Mouse (Mus musculus) right cerebral cortex, adult 18-20 months (tissue): Measurements from ENCODE around the gene Kcnj3.
"Not testable (repeated sequence)": the region's sequence is repeated elsewhere in the genome, so short reads cannot be mapped to it uniquely, and the experiment has no call there.

Experiments
- DNase-seq: peaks from one replicate; pipeline ENCODE4 v3.0.0; 2022; ENCODE audit warnings: mixed read lengths

The Kcnj3 gene

DNA sequence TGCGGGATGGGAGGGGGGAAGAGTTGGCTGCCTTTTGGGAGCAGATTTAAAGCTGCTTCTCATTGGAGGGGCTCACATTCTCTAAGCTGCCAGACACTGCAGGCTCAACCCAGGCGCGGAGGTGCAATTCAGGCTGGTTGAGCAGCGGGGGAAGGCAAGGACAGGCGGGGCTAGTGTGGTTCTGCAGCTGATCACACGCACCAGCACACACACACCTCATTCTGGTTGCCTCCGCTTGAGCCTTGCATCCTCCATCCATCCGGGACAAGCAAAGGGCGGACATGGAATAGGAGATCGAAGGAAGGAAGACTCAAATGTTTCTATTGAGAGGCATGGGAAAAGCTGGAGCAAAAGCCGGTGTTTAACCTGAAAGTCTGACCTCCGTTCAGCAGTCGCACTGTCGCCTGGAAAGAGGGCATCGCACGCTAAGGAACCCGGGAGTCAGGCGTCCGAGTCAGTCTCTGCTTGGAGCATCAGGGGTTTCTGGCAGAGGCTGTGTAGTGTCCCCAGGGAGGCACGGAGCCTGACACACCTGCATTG lies at the start of gene Kcnj3:
Gene Kcnj3 (plus strand): TSS at position 250 of the 540 bp plus-strand sequence.
- DNase-seq: peak; percentile 88

DNA sequence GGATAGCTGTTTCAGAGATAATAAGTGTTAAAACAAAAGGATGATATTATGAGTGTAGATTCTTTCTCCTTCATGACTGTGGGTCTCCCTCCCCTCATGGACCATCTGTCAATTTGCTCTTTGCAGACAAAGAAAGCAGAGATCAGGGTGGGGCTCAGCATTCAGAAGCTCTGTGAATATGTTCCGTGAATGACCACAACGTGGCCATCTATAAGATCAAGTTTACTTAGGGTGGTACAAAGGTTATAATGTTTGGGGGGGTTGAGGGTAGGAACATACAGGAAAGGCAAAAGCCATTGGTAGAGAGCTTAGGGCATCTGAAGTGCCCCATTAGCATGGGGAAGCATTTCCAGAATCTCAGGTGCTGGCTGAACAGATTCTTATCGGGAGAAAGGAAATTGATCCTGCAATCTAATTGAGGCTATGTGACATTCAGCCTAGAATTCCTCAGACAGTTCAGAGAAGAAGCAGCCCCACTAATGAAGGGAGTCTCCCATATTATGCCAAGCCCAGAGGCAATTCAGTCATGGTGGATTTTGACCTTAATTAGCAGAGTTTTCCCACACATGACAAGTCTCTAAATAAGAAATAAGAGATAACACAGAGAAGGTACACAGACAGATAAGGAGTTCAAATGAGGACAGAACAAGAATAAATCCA lies 45.3 kb upstream of the Kcnj3 start:
- DNase-seq: no peak

DNA sequence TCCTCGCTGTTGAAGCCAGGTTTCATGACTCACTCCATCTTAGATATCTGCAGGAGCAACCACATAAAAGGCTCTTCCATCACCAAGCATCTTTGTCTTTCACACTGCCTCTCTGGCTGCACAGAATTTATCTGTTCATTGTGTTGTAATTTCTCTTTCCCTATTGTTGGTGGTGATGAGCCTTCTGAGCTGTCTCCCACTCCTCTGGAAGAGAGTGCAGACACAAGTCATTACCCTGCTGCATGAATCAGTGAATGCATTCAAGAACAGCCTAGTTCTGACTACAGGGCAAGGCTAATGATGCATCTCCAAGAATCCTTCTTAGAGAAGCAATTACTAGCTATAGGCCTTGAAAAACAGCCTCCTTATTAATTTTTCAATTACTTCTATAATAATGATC lies 30.5 kb upstream of the Kcnj3 start:
- DNase-seq: no peak

DNA sequence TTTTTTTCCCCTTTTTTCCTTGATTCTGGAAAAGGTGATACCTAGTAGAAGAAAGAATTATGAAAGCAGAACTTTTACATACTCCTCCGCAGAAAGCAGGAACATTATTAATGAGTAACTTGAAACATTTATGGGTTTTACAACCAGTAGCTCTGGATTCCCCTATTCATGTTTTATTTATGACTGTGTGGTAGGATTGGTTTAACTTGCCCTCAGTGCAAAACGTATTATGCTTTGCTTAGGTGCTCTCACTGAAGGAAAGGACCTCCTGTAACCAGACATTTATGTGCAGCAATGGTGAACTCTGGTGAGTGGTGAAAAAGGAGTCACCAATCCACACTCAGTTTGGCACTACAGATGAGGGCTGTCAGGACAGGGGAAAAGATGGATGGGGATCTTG lies 8.1 kb upstream of the Kcnj3 start:
- no peak for DNase-seq

DNA sequence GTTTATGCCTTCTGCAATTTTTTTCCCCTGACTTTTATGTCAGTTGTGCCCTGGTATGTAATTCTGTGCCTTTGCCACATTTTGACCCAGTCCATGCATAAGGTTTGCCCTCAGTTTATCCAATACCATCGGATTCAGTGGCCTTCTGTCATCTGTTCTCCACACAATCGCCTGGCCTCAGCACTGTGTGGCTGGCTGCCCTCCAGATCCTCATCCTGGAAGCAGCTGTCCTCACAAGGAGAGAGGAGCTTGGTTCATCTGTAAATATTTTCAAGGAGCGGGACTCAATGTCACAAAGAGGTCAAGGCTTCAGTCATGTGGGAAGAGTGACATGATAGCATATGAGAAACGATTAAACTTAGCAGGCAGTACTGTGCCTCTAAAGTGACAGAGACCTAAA lies 3.7 kb upstream of the Kcnj3 start:
- DNase-seq: no peak

DNA sequence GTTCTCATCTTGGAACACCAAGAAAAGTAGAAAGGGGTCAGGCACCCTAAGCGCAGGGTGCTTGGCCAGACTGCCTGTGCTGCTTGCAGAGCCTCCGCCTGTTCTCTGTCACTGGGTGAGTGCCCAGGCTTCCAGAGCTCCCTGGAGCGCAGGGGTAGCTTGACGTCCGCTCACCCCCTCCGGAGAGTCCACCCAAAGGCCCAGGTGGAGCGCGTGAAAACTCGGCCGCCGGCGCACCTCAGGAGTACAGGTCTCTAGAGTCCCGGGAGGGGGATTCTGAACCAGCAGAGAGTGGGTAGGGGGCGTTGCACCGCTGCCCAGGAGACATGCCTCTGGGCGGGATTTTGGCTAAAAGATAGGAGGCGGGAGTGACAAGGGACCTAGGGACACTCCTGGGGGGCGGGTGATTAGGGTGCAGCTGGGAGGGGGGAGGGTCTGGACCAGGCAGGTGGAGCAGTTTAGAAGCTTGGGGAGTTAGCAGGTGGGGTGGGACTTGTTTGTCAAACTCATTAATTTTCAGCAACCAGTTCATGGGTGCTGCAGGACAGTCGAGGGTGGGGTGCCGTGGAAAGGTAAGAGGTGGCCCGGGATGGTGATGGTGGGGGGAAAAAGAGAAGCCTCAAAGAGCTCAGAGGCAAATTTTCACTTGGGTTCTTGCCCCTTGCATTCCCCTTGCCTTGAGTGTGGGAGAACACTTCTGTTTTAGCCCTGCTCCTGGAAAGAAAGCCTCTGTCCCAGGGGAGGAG lies 664 bp downstream of the Kcnj3 start:
- DNase-seq: peak; percentile 34

DNA sequence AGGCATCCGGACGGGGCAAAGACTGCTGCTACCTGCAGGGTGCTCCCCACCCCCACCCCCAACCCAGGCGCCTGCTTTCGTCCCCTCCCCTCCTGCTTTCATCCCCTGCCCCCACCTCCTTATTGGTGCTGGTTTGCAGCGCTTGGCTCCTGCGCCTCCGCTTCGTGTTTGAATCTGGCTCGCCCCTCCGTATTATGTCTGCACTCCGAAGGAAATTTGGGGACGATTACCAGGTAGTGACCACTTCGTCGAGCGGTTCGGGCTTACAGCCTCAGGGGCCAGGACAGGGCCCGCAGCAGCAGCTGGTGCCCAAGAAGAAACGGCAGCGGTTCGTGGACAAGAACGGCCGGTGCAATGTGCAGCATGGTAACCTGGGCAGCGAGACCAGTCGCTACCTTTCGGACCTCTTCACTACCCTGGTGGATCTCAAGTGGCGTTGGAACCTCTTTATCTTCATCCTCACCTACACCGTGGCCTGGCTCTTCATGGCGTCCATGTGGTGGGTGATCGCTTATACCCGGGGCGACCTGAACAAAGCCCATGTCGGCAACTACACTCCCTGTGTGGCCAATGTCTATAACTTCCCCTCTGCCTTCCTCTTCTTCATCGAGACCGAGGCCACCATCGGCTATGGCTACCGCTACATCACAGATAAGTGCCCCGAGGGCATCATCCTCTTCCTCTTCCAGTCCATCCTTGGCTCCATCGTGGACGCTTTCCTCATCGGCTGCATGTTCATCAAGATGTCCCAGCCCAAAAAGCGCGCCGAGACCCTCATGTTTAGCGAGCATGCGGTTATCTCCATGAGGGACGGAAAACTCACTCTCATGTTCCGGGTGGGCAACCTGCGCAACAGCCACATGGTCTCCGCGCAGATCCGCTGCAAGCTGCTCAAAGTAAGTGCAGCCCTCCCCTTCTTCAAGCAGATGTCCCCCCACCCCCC lies 1.5 kb downstream of the Kcnj3 start:
- DNase-seq: peak; percentile 30

DNA sequence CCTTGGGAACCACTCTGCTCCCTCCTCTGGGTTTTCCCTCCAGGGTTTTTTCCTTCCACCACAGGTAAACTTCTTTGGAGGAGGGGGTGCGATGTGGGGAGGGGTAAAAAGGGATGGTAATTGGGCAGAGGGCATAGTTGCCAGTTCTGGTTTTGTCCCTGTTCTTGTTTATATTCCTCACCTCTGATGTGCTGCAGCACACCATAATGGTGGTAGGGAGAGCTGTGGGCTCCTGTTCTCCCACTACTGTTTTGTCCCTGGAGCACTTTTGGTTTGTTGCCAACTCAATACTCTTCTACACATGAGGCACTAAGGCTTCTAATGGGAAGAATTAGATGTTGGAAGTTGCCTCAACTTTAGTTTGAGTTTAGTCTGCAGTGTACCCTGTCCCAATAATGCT lies 2.2 kb downstream of the Kcnj3 start:
- DNase-seq: peak; percentile 19

DNA sequence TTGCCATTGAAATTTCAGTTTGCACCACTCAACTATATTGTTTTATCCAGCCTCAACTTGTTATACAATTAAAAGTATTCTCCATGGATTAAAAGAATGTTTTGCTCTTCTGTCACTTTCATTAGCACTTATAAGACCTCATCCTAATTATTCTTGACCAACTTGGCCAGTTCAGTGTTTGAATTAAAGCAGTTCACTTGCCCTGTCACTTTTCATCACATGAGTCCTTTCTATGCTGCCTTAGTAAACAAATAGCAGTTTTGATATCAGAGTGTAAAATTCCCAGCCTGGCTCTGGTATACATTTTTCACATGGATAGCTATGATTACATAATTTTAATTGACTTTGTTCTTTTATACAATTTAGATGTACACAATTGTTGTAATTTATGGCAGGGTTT lies 3.4 kb downstream of the Kcnj3 start:
- DNase-seq: no peak

DNA sequence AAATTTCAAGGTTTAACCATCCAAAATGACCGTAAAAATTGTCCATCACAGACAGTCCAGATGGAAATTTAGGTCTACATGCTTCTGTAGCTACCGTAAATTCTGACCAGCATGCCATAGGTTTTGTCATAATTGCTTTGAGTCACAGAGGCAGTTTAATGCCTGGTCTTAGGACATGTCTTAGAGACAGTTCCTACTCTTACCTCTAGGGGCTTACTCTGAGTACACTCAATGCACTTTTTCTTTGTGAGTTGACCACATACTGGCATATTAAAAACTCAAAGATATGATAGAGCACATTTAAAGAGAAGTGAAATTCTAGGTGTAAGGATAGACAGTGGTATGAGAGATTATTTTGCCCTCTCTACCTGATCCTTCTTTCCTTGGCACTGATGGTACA lies 6.2 kb downstream of the Kcnj3 start:
- no peak for DNase-seq

DNA sequence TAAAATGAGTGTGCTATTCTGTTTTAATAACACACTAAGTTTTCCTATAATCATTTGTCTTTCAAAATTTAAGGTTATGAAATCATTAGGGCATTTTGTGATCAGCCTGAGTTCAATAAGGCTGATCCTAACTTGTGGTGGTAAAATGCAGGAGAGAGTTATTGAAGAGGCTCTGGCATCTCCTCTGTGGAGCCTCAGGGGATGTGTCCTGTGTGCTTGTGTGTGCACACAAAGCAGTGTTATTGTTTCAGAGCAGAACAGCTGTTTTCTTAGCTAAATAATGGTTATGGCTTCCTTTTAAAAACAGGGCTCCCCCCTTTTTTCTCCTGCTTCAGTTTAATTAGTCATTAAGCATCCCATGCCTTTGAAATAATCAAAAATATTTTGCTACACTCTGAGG lies 11.5 kb downstream of the Kcnj3 start:
- no peak for DNase-seq

DNA sequence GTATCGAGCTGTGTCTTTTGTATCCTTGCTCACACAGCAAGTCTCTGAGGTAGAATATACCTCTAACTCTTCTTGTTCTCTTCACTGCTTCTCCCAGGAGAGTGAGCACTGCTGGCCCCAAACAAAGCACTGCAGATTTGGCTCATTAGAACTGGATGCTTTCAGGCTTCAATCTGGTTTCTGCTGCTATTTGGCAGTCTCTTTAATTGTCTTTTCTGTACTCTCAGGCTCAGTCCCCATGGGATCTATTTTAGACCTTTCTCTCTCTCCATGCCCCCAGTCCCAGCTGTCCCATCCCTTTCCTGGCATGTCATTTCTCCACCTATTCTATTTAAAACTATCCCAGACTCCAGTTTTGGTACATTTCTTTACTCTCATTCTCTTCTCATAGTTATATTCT lies 15.0 kb downstream of the Kcnj3 start:
- peak; percentile 58 for DNase-seq

DNA sequence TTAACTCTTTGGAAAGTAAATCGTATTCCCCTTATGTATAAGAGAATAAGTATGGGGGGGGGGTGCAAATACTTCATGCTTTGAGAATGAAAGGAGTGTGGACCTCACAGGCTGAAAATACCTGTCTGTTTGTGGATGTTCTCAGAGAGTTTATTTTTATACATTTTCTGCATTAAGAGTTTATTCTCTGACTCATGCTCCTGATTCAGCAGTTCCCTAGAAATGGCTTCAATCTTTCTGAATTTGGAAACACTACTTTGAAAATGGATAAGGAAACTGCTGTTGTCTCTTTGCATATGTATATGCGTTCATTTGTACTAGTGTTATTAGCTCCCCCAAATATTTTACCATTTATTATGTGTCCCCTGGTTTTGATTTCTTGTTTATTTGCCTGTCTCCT lies 23.4 kb downstream of the Kcnj3 start:
- no peak for DNase-seq

DNA sequence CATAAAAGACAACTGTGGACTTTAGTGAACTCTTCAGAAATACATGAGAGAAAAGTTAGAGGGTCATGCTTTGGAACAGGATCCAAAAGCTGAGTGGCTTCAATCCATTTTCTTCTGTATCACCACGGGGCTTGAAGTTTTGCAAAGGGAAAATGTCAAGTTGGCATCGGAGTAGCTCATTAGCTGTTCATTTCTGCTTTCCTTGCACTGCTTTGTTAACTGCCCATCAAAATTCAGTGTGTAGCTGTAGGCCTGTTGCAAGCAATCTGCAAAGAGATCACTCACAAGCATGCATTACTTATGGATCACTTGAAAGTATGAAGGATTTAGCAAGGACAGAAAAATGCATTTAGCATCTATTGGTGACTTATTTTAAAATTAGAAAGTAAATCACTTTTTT lies 33.4 kb downstream of the Kcnj3 start:
- no peak for DNase-seq

DNA sequence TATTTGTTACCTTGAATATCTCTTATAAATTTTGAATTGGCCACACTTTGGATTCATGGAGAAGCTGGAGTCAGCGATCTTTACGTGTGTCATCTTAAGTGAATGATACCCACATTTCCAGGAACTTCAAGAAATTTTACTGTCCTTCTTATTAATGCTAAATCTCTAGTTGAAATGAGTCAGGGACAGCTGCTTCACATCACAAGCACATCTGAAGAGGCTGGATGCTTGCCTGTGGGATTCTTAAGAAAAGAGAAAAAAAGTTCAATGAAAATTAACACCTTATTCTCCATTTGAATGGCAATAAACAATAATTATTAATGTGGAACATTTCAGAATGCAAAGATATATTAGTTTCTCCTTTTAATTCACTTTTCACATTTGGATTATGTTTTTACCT lies 34.2 kb downstream of the Kcnj3 start:
- DNase-seq: no peak

DNA sequence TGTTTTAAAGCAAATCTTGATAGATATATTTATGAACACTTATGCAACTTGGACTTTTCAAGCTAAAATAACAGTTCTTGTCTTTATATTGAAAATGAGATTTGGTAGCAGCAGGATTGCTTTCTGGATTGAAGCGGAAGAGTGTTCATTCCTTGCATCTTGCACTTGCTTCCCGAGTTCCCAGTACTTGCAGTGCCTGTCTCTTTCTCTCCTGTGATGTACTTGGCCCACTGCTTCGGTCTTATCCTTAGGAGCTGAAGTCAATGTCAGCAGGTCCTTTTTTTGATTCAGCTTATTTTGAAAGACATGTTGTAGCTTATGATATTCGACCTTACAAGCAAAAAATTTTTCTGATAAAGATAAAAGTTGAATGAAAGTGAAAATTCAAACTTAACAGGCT lies 43.7 kb downstream of the Kcnj3 start:
- DNase-seq: no peak

DNA sequence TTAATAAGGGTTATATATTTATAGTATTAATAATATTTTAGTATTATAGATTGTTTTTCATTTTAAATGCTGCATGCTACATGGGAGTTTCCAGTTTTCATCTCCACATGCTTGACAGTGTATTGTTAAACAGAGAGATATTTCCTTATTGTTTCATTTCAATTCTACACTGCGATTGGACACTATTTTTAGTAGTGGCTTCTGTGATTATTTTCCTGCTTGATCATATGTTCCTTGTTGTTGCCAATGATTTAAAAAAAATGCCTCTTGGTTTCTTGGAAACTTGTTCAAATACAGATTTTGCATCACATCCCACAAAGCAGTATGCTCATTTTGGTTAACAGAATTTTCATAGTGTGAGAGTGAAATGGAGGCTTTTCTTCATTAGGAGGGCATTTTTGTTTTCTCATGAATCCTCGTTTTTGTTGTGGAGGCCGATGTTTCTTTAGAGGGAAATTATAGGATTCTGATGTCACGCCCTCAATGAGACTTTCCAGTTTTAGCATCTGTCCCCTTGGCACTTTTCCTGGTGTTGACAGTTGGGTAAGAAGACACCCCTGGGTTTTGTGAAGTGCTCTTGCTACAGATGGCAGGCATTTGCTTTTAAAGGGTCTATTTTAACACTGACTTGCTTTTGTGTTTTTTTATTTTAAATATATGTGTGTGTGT lies 44.3 kb downstream of the Kcnj3 start:
- DNase-seq: peak; percentile 48

DNA sequence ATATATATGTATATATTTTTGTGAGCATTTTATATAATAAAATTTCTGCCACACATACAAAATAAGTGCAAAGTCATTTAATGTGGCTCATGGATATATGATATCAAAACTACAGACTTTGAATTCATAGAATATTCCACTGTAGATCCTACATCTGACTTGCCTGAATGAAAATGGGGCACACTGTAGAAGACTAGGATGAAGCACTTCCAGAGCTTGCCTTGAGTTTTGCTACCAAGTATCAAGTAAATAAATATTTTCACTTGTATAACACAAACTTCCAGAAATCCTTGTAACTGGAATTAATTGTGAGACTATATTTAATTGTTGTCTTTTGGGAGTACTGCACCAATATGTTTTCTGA lies 44.8 kb downstream of the Kcnj3 start:
- DNase-seq: no peak

DNA sequence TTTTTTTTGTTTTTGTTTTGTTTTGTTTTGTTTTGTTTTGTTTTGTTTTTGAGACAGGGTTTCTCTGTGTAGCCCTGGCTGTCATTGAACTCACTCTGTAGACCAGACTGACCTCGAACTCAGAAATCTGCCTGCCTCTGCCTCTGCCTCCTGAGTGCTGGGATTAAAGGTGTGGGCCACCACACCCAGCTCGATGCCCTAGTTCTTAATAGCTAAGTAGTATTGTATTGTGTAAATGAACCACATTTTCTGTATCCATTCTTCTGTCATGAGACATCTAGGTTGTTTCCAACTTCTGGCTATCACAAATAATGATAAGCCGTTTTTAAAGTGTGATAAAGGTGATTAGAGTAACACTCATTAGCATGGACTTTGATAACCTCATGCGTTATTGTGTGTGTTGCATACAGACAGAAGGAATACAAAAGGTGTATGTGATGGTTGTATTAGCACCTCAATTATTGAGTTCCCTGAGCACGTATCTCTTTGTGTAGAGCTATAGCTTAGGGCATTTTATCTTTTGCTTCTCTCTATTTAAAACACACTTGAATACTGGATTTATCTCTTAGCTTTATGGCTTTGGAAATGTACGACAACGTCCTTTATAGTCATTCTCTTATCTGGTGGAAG lies 49.8 kb downstream of the Kcnj3 start:
- DNase-seq: not testable (repeated sequence)

DNA sequence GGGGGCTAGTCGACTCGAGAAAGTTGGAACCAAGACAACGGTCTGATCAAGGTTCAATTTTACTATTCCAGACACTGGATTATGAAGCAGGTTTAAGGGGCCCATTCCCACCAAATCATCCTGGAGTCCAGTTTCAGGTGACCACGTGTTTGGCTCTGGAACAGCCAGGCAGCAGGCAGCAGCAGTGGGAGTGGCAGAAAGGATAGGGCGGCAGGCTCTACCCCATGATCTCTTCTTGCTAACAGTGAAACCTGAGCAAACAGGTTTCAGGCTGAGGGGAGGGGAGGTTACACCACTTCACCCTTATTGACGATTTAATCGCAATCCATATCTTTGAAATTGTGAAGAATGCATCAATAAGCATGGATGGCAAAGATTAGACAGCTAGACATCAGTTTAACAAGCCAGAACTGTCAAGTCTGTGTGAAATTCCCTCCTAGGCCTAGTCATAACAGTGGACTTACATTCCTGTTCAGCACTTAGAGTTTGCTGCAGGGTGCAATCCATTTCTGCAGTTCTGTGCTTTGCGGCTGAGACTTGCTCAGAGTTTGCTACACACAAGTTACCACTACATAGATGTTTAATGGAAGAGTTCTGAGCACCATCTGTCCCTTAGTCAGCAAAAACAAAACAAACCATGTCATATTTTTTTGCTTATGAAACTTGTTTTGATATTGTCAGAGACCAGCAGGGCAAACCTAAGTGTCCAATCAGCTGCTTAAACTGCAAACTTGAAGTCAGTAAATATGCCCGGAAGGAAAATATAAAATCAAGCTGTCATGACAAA lies 67.8 kb downstream of the Kcnj3 start:
- no peak for DNase-seq

DNA sequence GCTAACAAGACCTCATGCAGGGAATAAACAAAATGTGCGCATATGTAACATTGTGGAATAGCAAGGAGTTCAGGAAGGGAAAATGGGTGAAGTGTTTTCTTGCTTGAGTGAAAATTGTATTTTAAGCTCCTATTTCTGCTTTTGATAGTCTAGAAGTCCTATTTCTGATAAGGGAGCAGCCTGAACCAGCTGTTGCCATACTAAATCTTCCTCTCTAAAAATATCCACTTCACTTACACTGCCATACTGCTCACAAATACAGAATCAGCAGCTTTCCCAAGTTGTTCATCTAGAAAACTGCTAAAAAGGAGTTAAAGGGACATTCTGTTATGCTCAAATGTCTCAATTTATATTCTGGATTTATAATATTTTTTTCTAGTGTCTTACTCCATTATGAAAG lies 69.9 kb downstream of the Kcnj3 start:
- no peak for DNase-seq

DNA sequence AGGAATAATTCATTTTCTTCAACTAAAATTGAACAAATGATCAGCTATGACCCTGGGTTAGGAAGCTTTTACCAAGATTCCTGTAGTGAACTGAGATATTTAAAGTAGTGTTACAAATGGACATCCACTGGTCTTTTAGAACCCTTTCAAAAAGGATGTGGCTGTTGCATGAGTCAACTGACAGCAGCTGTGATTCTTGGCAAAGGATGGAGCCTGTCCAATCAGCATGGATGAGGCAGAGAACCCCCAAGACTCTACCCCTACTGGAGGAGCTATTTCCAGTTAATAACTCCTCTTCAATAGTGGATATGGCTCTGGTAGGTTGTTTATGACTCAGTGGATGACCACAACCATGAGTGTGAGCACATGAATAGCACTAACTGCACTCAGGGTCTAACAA lies 81.5 kb downstream of the Kcnj3 start:
- DNase-seq: no peak
